Mouse (Mus musculus): Measurements from ENCODE around the gene Zscan25. TPM values are rescaled to one million over a fixed set of nuclear protein-coding genes. Genes with fewer than 3 reads are reported as not detected.

Zscan25 gene
- 10 to 100 TPM in 1 of 2 experiments, 1 to 10 TPM in 1; 2.1 to 11.1 TPM for polyA plus RNA-seq (2012; fragmentation: generic; extraction: Trizol)

DNA sequence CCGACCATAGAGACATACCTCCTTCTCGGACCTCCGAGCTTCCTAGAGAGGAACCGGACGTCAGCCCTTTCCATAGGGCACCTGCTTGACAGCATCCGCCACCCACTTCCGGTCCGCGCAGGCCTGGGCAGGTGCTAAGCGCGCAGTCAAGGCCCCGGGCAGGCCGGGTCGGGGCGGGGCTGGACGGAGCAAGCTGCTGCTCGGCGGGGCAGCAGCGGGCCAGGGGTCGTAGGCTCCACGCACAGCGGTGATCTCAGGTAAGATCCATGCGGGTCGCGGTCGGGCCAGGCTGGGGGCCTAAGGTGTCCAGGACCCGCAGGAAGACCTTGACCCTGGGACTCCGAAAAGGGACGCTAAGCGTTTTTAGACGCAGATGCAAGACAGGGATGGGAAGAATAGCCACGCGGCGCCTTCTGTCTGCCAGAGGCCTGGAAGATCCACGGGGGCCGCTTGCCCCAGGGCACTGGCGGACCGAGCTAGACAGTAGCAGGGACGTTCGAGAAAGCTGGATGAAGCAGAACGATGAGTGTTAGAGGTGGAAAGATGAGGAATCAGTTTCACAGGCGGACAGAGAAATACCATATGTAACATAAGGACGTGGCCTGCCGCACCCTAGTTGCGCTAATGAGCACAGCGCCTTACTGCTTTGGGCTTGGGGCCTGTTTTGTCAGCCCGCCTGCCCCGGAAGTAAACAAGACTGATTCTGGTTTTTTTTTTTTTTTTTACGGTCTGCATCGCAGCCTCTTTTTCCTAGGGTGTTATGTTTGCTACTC is at the start of gene Zscan25:
Gene Zscan25 (plus strand): TSS at position 130 of the 773 bp plus-strand sequence.

DNA sequence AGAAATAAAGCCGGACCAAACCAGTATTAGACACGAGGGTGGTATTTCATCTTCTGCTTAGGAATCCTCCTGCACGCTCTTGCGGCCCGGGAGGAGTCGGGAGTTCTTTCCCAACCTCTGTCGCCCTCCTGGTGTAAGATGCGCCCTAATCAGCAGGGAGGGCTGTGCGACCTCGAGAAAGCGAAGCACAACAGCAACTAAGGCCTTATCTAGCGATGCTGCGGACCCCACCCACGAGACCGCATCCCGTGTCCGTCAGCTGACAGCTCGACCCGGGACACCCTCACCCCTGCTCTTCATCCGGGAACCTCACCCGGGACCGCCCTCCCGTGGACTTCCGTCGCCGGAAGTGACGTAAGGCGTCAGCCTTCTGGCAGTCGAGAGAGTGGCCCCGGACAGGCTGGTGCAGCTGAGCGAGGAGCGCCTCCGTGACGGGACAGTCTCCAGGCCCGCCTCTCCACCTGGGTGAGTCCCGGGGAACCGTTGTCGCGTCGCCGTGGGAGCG is 48.9 kb upstream of the Zscan25 start, which contains the start of gene Zfp655:
Gene Zfp655 (plus strand): TSS at position 349 of the 505 bp plus-strand sequence.

Other genes starting within 250 kb of the Zscan25 start
- gene Gm4871, start 247.7 kb upstream of the Zscan25 start, polyA plus RNA-seq (2012; fragmentation: generic; extraction: Trizol) = not detected
- not detected for gene 1700018F24Rik, start 237.5 kb upstream of the Zscan25 start, polyA plus RNA-seq (2012; fragmentation: generic; extraction: Trizol)
- gene Arpc1a, start 196.7 kb upstream of the Zscan25 start, polyA plus RNA-seq (2012; fragmentation: generic; extraction: Trizol) = 100 to 1,000 TPM in 1 of 2 experiments, 10 to 100 TPM in 1; 82.0 to 163 TPM
- not detected for gene Kpna7, start 196.5 kb upstream of the Zscan25 start, polyA plus RNA-seq (2012; fragmentation: generic; extraction: Trizol)
- gene Arpc1b, start 166.3 kb upstream of the Zscan25 start, polyA plus RNA-seq (2012; fragmentation: generic; extraction: Trizol) = 100 to 1,000 TPM; 214 to 895 TPM
- 10 to 100 TPM; 75.8 to 82.1 TPM for gene Pdap1, start 140.3 kb upstream of the Zscan25 start, polyA plus RNA-seq (2012; fragmentation: generic; extraction: Trizol)
- gene Bud31, start 140.1 kb upstream of the Zscan25 start, polyA plus RNA-seq (2012; fragmentation: generic; extraction: Trizol) = 100 to 1,000 TPM in 1 of 2 experiments, 10 to 100 TPM in 1; 55.8 to 115 TPM
- gene Ptcd1, start 113.4 kb upstream of the Zscan25 start, polyA plus RNA-seq (2012; fragmentation: generic; extraction: Trizol) = 10 to 100 TPM in 1 of 2 experiments, 1 to 10 TPM in 1; 7.3 to 15.8 TPM
- 10 to 100 TPM; 21.5 to 26.2 TPM for gene Cpsf4, start 113.3 kb upstream of the Zscan25 start, polyA plus RNA-seq (2012; fragmentation: generic; extraction: Trizol)
- gene Atp5j2, start 88.4 kb upstream of the Zscan25 start, polyA plus RNA-seq (2012; fragmentation: generic; extraction: Trizol) = 100 to 1,000 TPM; 548 to 746 TPM
- gene Zkscan14, start 78.6 kb upstream of the Zscan25 start, polyA plus RNA-seq (2012; fragmentation: generic; extraction: Trizol) = 1 to 10 TPM; 2.4 to 8.2 TPM
- gene Zkscan5, start 75.9 kb upstream of the Zscan25 start, polyA plus RNA-seq (2012; fragmentation: generic; extraction: Trizol) = 1 to 10 TPM; 1.1 to 8.7 TPM
- 1 to 10 TPM; 1.3 to 5.5 TPM for gene Zfp655, start 48.8 kb upstream of the Zscan25 start, polyA plus RNA-seq (2012; fragmentation: generic; extraction: Trizol)
- under 1 TPM in 1 of 2 experiments, not detected in 1; 0.04 TPM for gene Cyp3a57, start 64.8 kb downstream of the Zscan25 start, polyA plus RNA-seq (2012; fragmentation: generic; extraction: Trizol)
- gene Cyp3a16, start 189.2 kb downstream of the Zscan25 start, polyA plus RNA-seq (2012; fragmentation: generic; extraction: Trizol) = not detected